Mouse (Mus musculus): ENCODE measurements around the gene Lrwd1.
A peak's percentile ranks its signal among the peaks of the same experiment; 100 is the strongest.
"Not testable (repeated sequence)": the region's sequence is repeated elsewhere in the genome, so short reads cannot be mapped to it uniquely, and the experiment has no call there.

Lrwd1 gene

GRCm38 (mm10) chr5:136147704-136148103 lies 11.8 kb upstream of the Lrwd1 start:
- no peak for DNase-seq (ENCODE audit: low read depth)

DNA sequence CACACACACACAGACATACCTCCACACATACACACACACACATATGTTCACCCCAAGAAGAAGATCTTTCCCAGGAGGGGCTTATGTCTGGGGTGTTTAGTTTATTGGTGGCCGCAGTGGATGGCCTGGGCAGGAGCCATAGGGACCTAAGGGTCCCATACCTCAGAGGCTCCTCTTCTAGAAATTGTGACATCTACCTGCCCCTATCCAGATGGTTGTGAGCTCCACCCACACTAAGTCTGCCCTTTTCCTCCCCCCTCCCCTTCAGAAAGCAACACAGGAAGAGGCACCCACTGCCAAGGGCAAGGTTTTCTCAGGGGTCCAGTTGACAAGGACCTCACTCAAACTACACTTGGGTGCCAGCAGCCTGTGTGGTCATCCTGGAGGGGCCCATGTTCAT lies 11.1 kb upstream of the Lrwd1 start:
- DNase-seq (ENCODE audit: low read depth): no peak

DNA sequence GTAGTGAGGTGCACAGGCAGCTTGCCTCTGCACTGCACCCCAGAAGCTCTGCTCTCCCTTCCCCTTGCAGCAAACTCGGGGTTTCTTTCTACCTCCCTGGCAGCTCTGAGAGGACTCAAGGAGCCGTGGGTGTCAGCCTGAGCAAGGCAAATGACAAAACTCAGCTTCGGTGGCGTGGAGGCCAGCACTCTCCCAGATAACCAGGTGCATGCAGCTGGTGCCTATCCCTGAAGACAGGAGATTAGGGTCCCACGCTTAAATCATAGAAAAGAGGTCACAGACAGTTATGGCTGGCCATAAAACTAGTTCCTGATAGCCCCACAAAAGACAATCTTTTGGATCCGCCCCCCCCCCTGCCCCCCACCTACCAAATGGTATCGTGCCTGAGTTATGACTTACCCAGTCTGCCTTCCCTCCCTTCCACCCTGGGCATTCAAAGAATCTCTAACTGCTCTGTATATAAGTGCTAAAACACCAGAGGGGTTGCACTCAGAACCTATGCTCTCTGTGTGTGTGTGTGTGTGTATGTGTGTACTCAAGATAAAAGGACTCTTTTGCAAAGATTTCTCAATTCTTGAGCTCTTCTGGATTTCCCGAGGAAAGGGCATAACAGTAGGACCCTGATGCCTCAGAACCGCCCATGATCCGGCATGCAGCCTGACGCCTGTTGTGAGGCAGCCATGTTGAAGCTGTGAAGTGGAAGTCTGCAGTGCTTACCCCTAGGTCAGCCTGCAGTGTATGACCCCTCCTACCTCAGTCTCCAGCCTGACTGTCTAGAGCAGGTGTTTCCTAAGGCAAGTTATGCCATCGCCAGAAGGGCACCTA lies 8.9 kb upstream of the Lrwd1 start:
- DNase-seq (ENCODE audit: low read depth): no peak

DNA sequence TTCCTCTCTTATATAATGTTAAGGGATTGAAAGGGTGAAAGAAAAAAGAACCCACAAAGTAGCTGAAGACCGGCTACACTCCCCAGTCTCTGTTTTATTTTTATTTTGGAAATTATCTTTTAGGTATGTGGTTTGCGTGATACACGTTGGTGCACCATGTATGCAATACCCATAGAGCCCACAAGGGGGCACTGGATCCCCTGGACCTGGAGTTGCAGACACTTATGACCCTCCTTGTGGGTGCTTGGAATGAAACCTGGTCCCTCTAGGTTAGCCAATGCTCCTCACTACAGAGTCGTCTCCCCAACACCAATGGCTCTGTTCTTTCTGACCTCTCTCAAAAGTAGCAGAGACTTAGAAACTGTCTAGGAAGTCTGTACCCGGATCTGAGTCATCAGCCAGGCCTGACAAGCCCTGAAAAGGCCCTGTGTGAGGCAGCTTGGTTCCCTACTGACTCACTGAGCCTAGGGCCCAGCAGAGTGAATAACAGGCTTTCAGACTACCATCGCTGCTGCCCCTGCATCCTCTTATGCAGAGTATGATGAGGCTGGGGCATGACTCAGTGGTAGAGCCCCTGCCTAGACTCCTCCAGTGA lies 7.4 kb upstream of the Lrwd1 start:
- peak; percentile 62 for DNase-seq (ENCODE audit: low read depth)

DNA sequence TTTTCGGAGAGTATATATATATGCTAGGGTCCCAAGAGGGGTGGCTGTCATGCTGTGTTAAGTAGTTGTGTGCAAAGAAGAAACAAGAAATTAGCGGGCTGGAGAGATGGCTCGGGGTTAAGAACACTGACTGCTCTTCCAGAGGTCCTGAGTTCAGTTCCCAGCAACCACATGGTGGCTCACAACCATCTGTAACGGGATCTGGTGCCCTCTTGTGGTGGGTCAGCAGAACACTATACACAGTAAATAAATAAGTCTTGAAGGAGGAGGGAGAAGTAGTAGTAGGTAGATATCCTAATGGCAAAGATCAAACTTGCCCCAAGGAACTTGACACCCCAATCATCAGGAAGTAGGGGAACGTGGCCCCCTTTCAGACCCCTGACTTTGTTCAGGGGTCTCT lies 6.9 kb upstream of the Lrwd1 start:
- DNase-seq (ENCODE audit: low read depth): peak; percentile 18

DNA sequence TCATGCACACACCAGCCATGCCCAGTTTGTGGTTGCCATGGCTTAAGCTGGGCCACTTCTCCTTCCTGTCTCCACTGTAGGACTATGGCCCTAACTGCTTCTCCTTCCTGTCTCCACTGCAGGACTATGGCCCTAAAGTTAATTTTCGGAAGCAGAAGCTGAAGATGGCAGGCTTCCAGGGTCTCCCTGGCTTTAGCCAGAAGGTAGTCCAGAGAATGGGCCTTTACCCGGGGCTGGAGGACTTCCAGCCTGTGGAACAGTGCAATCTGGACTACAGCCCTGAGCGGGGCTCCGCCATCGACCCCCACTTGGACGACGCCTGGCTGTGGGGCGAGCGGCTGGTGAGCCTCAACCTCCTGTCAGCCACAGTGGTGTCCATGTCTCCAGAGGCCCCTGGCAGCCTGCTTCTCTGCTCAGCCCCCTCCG lies 4.2 kb upstream of the Lrwd1 start:
- no peak for DNase-seq (ENCODE audit: low read depth)

- DNase-seq (ENCODE audit: low read depth): no peak
Observed at GRCm38 (mm10) chr5:136139393-136139792, 3.5 kb upstream of the Lrwd1 start.

GRCm38 (mm10) chr5:136137658-136138274 lies 1.9 kb upstream of the Lrwd1 start:
- peak; percentile 80 for DNase-seq (ENCODE audit: low read depth)

- peak; percentile 46 for DNase-seq (ENCODE audit: low read depth)
Observed at GRCm38 (mm10) chr5:136136292-136136990, 567 bp upstream of the Lrwd1 start.

GRCm38 (mm10) chr5:136122165-136122564 lies 13.7 kb downstream of the Lrwd1 start:
- no peak for DNase-seq (ENCODE audit: low read depth)

DNA sequence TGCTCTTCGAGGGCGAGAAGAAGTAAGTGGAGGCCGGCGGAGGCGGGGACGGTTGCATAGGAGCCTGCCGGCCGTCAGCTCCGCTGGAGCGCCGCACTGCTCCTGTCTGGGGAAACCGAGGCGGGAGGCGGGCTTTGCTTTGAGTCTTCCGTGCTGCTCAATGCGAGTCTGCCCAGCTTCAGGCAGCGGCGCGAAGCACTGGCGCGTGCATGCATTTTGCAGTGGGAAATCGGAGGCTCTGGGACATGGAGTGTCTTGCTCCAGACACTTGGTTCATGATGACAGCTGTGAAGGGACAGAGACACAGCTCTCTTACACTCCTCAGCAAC lies 19.1 kb downstream of the Lrwd1 start:
- no peak for DNase-seq (ENCODE audit: low read depth)

- peak; percentile 99 for DNase-seq (ENCODE audit: low read depth)
Observed at GRCm38 (mm10) chr5:136115891-136116783, 19.7 kb downstream of the Lrwd1 start, which contains the start of gene Polr2j. Gene Polr2j (plus strand): TSS chr5:136116631.

DNA sequence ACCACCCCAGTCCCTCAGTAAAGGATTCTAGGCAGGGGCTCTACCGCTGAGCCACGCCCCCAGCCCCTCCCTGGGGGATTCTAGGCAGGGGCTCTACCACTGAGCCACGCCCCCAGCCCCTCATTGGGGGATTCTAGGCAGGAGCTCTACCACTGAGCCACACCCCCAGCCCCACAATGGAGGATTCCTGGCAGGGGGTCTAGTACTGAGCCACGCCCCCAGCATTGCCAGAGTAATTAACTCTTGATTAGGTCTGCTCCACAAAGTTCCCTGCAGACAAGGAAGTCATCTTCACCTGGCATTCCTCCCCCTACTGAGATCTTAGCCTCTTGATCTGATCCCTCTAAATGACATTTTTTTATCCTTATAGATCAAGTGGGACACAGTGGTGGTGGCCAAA lies 22.3 kb downstream of the Lrwd1 start:
- DNase-seq (ENCODE audit: low read depth): not testable (repeated sequence)

- peak; percentile 50 for DNase-seq (ENCODE audit: low read depth)
Observed at GRCm38 (mm10) chr5:136109042-136109441, 26.8 kb downstream of the Lrwd1 start.

GRCm38 (mm10) chr5:136108486-136108885 lies 27.4 kb downstream of the Lrwd1 start:
- DNase-seq (ENCODE audit: low read depth): peak; percentile 22

GRCm38 (mm10) chr5:136104511-136104910 lies 31.4 kb downstream of the Lrwd1 start:
- DNase-seq (ENCODE audit: low read depth): peak; percentile 62

DNA sequence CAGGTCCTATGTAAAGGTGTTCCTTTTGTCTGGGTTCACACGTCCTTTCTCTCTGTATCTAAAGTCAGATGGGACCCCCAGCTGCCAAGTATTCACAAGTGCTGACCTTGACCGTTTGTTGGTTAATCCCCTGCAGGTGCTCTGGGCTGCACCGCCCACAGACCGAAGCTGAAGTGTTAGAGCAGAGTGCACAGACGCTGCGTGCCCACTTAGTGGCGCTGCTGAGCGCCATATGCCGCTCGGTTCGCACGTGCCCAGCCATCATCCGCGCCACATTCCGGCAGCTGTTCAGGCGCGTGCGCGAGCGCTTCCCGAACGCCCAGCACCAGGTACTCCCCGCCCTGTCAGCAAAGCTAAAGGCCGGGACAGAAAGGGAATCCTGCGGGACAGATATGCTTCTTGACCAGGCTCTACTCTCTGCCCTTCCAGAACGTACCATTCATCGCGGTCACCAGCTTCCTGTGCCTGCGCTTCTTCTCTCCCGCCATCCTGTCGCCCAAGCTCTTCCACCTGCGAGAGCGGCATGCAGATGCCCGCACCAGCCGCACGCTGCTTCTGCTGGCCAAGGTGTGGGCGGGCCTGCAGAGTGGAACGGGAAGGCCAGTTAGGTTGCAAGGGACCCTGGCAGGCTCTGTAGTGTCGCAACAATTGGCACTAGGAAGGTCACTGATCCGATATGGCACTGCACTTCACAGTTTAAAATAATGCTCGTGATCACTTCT lies 33.6 kb downstream of the Lrwd1 start:
- DNase-seq (ENCODE audit: low read depth): no peak

- DNase-seq (ENCODE audit: low read depth): no peak
Observed at GRCm38 (mm10) chr5:136098536-136098935, 37.3 kb downstream of the Lrwd1 start.

- DNase-seq (ENCODE audit: low read depth): no peak
Observed at GRCm38 (mm10) chr5:136095089-136095488, 40.8 kb downstream of the Lrwd1 start.

GRCm38 (mm10) chr5:136094249-136095010 lies 41.4 kb downstream of the Lrwd1 start:
- DNase-seq (ENCODE audit: low read depth): peak; percentile 95

All from NIH3T3 (cell line).